Mouse (Mus musculus) layer of hippocampus, adult 9-11 months (tissue): ENCODE results near the gene Tspan10.
A peak's percentile ranks its signal among the peaks of the same experiment; 100 is the strongest.
"Not testable (repeated sequence)": the region's sequence is repeated elsewhere in the genome, so short reads cannot be mapped to it uniquely, and the experiment has no call there.

Experiments used
- DNase-seq: peaks from one replicate; pipeline ENCODE4 v3.0.0; 2022

Tspan10 gene

GRCm38 (mm10) chr11:120442344-120442743, at the start of gene Tspan10:
Gene Tspan10 (plus strand): TSS chr11:120442644.
- no peak for DNase-seq

- DNase-seq, result no peak
Measured at GRCm38 (mm10) chr11:120395661-120396060, 46.8 kb upstream of the Tspan10 start.

- no peak for DNase-seq
Measured at GRCm38 (mm10) chr11:120397602-120398001, 44.8 kb upstream of the Tspan10 start.

- no peak for DNase-seq
Measured at GRCm38 (mm10) chr11:120399319-120399718, 43.1 kb upstream of the Tspan10 start.

- DNase-seq, result no peak
Measured at GRCm38 (mm10) chr11:120404814-120405213, 37.6 kb upstream of the Tspan10 start.

- DNase-seq, result no peak
Measured at GRCm38 (mm10) chr11:120405867-120406266, 36.6 kb upstream of the Tspan10 start.

- no peak for DNase-seq
Measured at GRCm38 (mm10) chr11:120406445-120406844, 36.0 kb upstream of the Tspan10 start.

GRCm38 (mm10) chr11:120413621-120414020, 28.8 kb upstream of the Tspan10 start:
- not testable (repeated sequence) for DNase-seq

- DNase-seq, result no peak
Measured at GRCm38 (mm10) chr11:120417852-120418251, 24.6 kb upstream of the Tspan10 start.

GRCm38 (mm10) chr11:120418592-120418991, 23.9 kb upstream of the Tspan10 start:
- DNase-seq, result no peak

GRCm38 (mm10) chr11:120422651-120423568, 19.5 kb upstream of the Tspan10 start:
- DNase-seq, result no peak

GRCm38 (mm10) chr11:120423569-120424295, 18.7 kb upstream of the Tspan10 start:
- peak; percentile 41 for DNase-seq

GRCm38 (mm10) chr11:120426727-120427126, 15.7 kb upstream of the Tspan10 start:
- no peak for DNase-seq

GRCm38 (mm10) chr11:120437152-120437856, 5.1 kb upstream of the Tspan10 start, which contains the start of gene Nploc4:
Gene Nploc4 (minus strand): TSS chr11:120437708.
- peak; percentile 73 for DNase-seq

- no peak for DNase-seq
Measured at GRCm38 (mm10) chr11:120437857-120438385, 4.5 kb upstream of the Tspan10 start.

- no peak for DNase-seq
Measured at GRCm38 (mm10) chr11:120442765-120443280, 379 bp downstream of the Tspan10 start.

GRCm38 (mm10) chr11:120444106-120444505, 1.7 kb downstream of the Tspan10 start:
- DNase-seq, result no peak

GRCm38 (mm10) chr11:120445475-120445874, 3.0 kb downstream of the Tspan10 start:
- no peak for DNase-seq

- DNase-seq, result no peak
Measured at GRCm38 (mm10) chr11:120447179-120447578, 4.7 kb downstream of the Tspan10 start.

- DNase-seq, result no peak
Measured at GRCm38 (mm10) chr11:120452246-120452645, 9.8 kb downstream of the Tspan10 start.

GRCm38 (mm10) chr11:120453306-120453705, 10.9 kb downstream of the Tspan10 start, which contains the start of gene Pde6g:
Gene Pde6g (minus strand): TSS chr11:120453500.
- DNase-seq, result no peak

- DNase-seq, result no peak
Measured at GRCm38 (mm10) chr11:120454965-120455364, 12.5 kb downstream of the Tspan10 start.
